Mouse (Mus musculus) neural tube, postnatal 0 days (tissue): ENCODE results near the gene Rnf114. TPM values are rescaled to one million over a fixed set of nuclear protein-coding genes. Genes with fewer than 3 reads are reported as not detected.

ENCODE experiments used
- polyA plus RNA-seq: library from polyadenylated mRNA; unstranded; fragments of >200 nt; fragmentation: Nextera tagmentation; extraction: Ambion mirVana; gene quantifications from 2 replicates; pipeline ENCODE4 v1.2.1, GENCODE M21; 2015

Rnf114 gene
- polyA plus RNA-seq = 67.8 and 74.1 TPM in 2 replicates

DNA sequence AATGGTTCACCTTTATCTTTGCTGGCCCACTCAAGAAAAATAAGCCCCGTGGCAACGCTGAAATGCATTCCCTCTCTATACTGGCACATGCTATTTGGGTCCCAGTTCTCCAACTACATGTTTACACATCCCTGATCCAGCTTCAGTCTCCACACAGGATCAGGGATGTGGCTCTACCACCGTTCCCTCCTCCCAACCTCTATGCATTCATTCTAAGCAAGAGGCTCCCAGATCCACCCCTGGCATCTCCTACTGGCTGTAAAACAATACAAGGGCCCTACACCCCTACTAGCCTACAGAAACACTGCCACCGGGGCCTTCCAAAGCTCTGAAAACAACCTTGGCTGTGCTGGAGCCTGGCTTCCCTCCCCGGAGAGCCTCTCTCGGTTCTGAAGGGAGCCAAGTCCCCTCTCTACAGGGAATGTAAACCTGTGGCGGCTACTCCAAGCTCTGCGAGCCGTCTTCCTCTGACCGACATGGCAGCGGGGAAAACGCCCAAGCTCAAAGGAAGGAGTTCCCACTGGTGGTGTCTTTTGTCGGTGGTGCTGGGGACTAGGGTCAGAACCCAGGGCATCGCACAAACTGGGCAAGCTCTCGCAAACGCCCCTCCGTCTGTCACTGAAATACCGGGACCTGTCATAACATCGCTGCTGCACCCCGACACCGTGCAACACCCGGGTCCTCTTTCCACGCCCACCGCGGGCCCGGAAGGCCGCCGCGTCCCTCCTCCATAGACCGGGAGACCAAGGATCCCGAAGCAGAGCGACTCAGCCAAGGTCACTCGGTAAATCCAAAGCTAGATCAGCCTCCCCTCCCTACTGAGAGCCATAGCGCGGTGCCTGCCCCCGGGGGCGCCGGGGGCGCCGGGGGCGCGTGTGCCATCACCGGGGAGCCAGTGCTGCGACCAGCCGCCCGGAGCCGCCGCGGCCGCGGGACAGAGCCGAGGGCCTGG is at the start of gene Rnf114:
Gene Rnf114 (plus strand): TSS at position 889 of the 952 bp plus-strand sequence.

DNA sequence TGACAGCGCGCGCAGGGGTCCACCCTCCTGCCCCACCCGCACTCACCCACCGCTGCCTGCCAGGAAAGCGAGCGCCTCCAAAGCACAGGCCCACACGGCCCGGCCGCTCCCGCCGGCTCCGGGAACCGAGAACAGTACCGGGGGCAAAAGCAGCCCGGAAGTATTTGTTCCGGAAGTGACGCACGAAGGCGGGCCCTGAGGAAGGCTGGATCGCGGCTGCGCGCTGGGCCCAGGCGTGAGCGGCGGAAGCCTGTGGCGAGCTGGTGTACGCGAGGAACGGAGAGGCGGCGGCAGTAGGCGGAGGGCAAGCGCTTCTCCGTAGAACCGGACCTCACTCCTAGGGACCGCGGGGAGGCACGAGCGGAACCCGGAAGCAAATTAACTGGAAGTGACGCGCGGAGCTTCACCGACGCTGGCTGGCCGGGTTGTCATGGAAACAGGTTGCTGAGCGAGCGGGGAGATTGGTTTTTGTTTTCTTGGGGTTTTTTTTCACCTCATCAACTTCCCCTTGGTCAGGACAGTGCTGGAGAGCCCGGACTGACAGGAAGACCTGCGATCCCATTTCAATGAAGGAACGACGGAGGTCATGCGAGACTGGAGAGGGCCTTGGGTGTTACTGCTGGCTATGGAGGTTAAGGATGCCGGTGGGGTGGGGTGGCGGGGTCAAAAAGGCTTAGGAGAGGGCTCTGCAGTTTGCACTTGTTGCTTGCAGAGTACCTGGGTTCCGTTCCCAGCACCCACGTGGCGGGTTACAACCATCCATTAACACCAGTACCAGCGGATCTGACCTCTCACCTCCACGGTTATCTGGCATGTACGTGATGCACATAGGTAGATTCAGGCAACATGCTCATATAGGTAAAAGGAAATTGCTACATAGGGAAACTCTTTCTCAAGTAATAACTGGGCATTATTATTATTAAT is 530 bp downstream of the Rnf114 start, which contains the start of gene Spata2:
Gene Spata2 (minus strand): TSS at position 175 of the 924 bp plus-strand sequence.

GRCm38 (mm10) chr2:167537476-167538297 is 45.2 kb downstream of the Rnf114 start, which contains the start of gene Snai1:
Snai1 (plus strand) TSS chr2:167538195.

Other genes with a start within 250 kb of the Rnf114 start
- gene B4galt5, start 143.5 kb upstream of the Rnf114 start, polyA plus RNA-seq = 41.3 and 45.0 TPM in 2 replicates
- 16.1 and 18.0 TPM in 2 replicates for gene Slc9a8, start 70.9 kb upstream of the Rnf114 start, polyA plus RNA-seq
- 22.1 TPM in 2 replicates for gene Spata2, start 242 bp downstream of the Rnf114 start, polyA plus RNA-seq
- 5.8 and 7.0 TPM in 2 replicates for gene Snai1, start 45.5 kb downstream of the Rnf114 start, polyA plus RNA-seq
- 365 and 402 TPM in 2 replicates for gene Ube2v1, start 139.4 kb downstream of the Rnf114 start, polyA plus RNA-seq
- 14.2 and 15.3 TPM in 2 replicates for gene Gm20431, start 168.9 kb downstream of the Rnf114 start, polyA plus RNA-seq
- 7.2 and 11.7 TPM in 2 replicates for gene Cebpb, start 196.3 kb downstream of the Rnf114 start, polyA plus RNA-seq
- 58.8 and 61.4 TPM in 2 replicates for gene Tmem189, start 197.2 kb downstream of the Rnf114 start, polyA plus RNA-seq